Mouse (Mus musculus) limb, embryonic 10.5 days (tissue): ENCODE data around the gene Pdia3. TPM values are rescaled to one million over a fixed set of nuclear protein-coding genes. Genes with fewer than 3 reads are reported as not detected.
A peak's percentile ranks its signal among the peaks of the same experiment; 100 is the strongest.
"Not testable (repeated sequence)": the region's sequence is repeated elsewhere in the genome, so short reads cannot be mapped to it uniquely, and the experiment has no call there.

Source experiments
- DNase-seq: peaks from one replicate; pipeline ENCODE4 v3.0.0-alpha.2; 2017; ENCODE audit warnings: low spot score
- H3K27ac ChIP-seq: fragments of 300-500 bp; sonication (generic); 2 replicates; pipeline ENCODE4 v1.5.1; 2016; ENCODE audit warnings: mild to moderate bottlenecking
- H3K27me3 ChIP-seq: fragments of 300-500 bp; sonication (generic); 2 replicates; pipeline ENCODE4 v1.6.1; 2016; ENCODE audit warnings: low read depth, mild to moderate bottlenecking; ENCODE audit not compliant: poor library complexity, severe bottlenecking
- H3K36me3 ChIP-seq: fragments of 300-500 bp; sonication (generic); 2 replicates; pipeline ENCODE4 v1.6.1; 2016; ENCODE audit warnings: mild to moderate bottlenecking, moderate library complexity
- H3K4me1 ChIP-seq: fragments of 300-500 bp; sonication (generic); 2 replicates; pipeline ENCODE4 v1.6.1; 2016
- H3K4me3 ChIP-seq: fragments of 300-500 bp; sonication (generic); 2 replicates; pipeline ENCODE4 v1.5.1; 2016; ENCODE audit warnings: mild to moderate bottlenecking, moderate library complexity
- H3K9me3 ChIP-seq: fragments of 300-500 bp; sonication (generic); replicated peaks from 2 replicates; pipeline ENCODE4 v1.6.1; 2016; ENCODE audit warnings: mild to moderate bottlenecking
- WGBS: fragments of 180-500 bp; shearing (Covaris S2); methylation state at CpG from one replicate; pipeline ENCODE4 v1.1.7; 2016; 5-methylcytosine and 5-hydroxymethylcytosine counted together
- polyA plus RNA-seq: library from polyadenylated mRNA; unstranded; fragments of >200 nt; fragmentation: Nextera tagmentation; extraction: Ambion mirVana; gene quantifications from 2 replicates; pipeline ENCODE4 v1.2.1, GENCODE M21; 2016

Pdia3 gene
- polyA plus RNA-seq, 1 experiment from 2014 or later, result 646 TPM

GRCm38 (mm10) chr2:121447006-121447405 is 33.4 kb downstream of the Pdia3 start:
- Histone ChIP-seq H3K36me3 (peaks cover 17% of the 10 kb centered on the region), H3K27ac (no peak overlapping the region), H3K4me1 (peaks cover 36% of the 10 kb centered on the region), H3K9me3 (no peaks in the 10 kb centered on the region), H3K4me3 (no peak overlapping the region), H3K27me3 (peaks cover 20% of the 10 kb centered on the region)
- DNase-seq, result no peak
- WGBS, result 90% methylated on average over 3 of the region's 3 CpGs

GRCm38 (mm10) chr2:121448136-121448535 is 34.6 kb downstream of the Pdia3 start:
- no peaks in the 10 kb centered on the region for H3K9me3 ChIP-seq
- DNase-seq, result no peak
- WGBS, result 17% methylated on average over 9 of the region's 9 CpGs
- 0 out of 2 replicates have a peak, but pooled peaks cover 9% of the 10 kb centered on the region for H3K27me3 ChIP-seq
- H3K36me3 ChIP-seq, result peaks cover 28% of the 10 kb centered on the region
- peak overlapping the region; percentile 95 for H3K27ac ChIP-seq
- H3K4me3 ChIP-seq, result peak overlapping the region; percentile 100
- peaks cover 29% of the 10 kb centered on the region for H3K4me1 ChIP-seq

DNA sequence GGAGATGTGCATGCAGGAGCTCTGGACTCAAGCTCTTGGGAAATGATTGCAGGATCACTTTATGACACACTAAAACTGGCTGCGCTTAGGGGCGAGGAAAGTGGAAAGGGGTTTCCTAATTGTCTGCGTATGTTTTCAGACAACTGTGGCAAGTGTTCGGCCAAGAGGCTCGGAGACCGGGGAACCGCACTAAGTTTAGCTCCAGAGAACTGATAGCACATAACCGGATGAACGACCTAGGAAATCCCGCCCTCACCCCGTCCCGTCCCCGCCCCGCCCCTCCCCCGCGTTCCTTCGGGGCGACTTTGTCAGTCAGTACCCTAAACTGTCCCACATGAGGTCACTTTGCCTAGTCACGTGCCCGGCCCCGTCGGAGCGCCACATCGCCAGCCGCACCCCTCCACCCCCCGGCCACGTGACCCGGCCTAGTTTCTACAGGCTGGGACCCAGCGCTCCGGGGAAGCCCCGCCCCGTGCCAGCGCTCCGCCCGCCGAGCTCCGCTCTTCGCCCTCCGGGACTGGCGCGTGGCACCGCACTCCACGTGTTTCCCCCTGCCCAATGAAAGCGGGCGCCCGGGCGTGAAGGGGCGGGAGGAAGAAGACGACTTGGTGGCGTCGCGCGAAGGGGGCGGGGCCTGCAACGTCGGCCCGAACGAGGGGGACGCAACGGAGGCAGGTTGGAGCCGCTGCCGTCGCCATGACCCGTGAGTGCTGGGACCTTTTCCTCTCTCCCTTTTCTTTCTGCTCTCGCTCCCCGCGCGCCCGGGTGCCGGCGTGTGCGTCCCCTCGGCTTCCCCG is 35.4 kb downstream of the Pdia3 start, which contains the start of gene Serf2:
Gene Serf2, plus strand, starts transcription at position 457 of the 797 bp plus-strand sequence.
- 0 out of 2 replicates have a peak, but pooled peaks cover 5% of the 10 kb centered on the region for H3K27me3 ChIP-seq
- WGBS, result under 1% methylated on average over 74 of the region's 74 CpGs
- peak; percentile 100 for DNase-seq

DNA sequence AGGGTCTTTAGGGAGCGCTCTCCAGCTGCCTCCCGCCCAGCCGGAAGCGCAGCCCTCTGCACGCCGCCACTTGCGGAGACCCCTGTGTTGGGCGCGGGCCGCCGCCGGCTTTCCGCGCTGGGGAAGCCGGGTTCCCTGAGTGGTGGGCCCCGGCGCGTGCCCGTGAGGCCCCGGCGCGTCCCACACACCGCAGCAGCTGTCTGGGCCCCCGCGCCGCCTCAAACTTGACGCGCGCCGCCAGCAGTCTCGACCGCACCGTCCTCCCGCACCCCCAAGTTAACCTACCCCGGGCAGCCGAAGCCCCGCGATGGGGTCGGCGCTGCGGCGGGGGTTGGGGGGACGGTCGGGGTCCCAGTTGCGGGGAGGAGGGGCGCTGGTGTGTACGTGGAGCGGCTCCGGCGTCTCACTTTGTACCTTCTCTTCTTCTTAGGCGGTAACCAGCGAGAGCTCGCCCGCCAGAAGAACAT is 36.0 kb downstream of the Pdia3 start:
- Histone ChIP-seq H3K4me1 (peaks cover 26% of the 10 kb centered on the region), H3K27ac (peak overlapping the region; percentile 95), H3K36me3 (peaks cover 43% of the 10 kb centered on the region), H3K9me3 (no peaks in the 10 kb centered on the region), H3K4me3 (peak overlapping the region; percentile 100), H3K27me3 (no peaks in the 10 kb centered on the region)
- WGBS, result under 1% methylated on average over 53 of the region's 54 CpGs
- no peak for DNase-seq

More for the DNA sequence above, 35.4 kb downstream of the Pdia3 start, which contains the start of gene Serf2:
- H3K9me3 ChIP-seq, result no peaks in the 10 kb centered on the region
- peak within 1 kb of the TSS; percentile 95 for H3K27ac ChIP-seq
- H3K36me3 ChIP-seq, result peaks cover 36% of the 10 kb centered on the region
- H3K4me1 ChIP-seq, result peaks cover 26% of the 10 kb centered on the region
- peak within 1 kb of the TSS; percentile 100 for H3K4me3 ChIP-seq

DNA sequence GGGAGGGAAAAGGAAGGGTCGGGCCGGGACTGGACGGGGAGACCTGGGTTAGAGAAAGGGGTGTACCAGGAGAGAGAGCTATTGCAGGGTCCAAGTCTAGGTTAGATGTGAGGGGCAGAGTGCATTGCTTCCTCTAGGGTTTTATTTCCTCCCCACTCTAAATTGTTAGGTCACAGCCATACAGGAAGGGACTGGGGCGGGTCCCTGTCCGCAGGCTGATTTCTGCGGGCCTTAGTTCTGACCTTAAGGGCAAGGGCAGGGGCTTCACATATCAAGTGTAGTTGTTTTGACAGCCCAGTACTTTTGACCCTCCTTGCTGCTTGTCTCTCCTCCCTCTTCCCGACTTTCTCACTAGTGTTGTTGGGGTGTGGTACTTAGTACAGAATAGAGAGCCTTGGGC is 36.5 kb downstream of the Pdia3 start:
- Histone ChIP-seq H3K4me3 (peak overlapping the region; percentile 100), H3K27me3 (no peaks in the 10 kb centered on the region), H3K27ac (peak overlapping the region; percentile 95), H3K9me3 (no peaks in the 10 kb centered on the region), H3K36me3 (peaks cover 48% of the 10 kb centered on the region), H3K4me1 (peaks cover 26% of the 10 kb centered on the region)
- DNase-seq, result no peak
- 4% methylated on average over 7 of the region's 7 CpGs for WGBS

DNA sequence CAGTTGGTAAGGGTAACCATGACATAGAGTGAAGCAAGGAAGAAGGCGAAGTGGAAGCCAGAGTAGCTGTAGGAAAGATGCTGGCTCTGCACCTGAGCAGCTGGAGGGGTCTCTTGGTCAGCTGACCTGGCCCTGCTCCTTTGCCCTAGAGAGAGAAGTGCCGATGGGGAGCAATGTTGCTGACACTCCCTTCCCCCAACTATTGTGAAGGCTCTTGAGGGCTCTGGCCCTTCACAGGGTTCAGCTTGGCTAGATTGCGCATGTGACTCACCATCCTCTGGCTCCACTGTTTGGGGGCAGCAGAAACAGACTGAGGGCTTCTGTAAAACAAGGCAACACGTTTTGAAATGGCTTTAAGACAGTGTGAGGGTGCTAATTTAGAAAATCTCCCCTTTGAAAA is 38.8 kb downstream of the Pdia3 start:
- Histone ChIP-seq H3K4me3 (no peak overlapping the region), H3K27me3 (no peaks in the 10 kb centered on the region), H3K9me3 (no peaks in the 10 kb centered on the region), H3K4me1 (peaks cover 33% of the 10 kb centered on the region), H3K36me3 (peaks cover 53% of the 10 kb centered on the region), H3K27ac (no peak overlapping the region)
- 90% methylated on average over 4 of the region's 4 CpGs for WGBS
- DNase-seq, result no peak

GRCm38 (mm10) chr2:121452990-121453389 is 39.4 kb downstream of the Pdia3 start, which contains the start of gene Hypk:
TSS of gene Hypk (plus strand) at chr2:121453290.
- no peak for DNase-seq
- Histone ChIP-seq H3K36me3 (peaks cover 53% of the 10 kb centered on the region), H3K4me1 (peaks cover 34% of the 10 kb centered on the region), H3K27me3 (no peaks in the 10 kb centered on the region), H3K4me3 (no peak within 1 kb of the TSS), H3K9me3 (no peaks in the 10 kb centered on the region), H3K27ac (no peak within 1 kb of the TSS)
- WGBS, result 84% methylated on average over 4 of the region's 4 CpGs

- DNase-seq, result no peak
- 87% methylated on average over 6 of the region's 6 CpGs for WGBS
- no peak overlapping the region for H3K4me3 ChIP-seq
Observed at GRCm38 (mm10) chr2:121453917-121454316, 40.3 kb downstream of the Pdia3 start.

GRCm38 (mm10) chr2:121455534-121455933 is 42.0 kb downstream of the Pdia3 start:
- H3K27me3 ChIP-seq, result no peaks in the 10 kb centered on the region
- no peak overlapping the region for H3K4me3 ChIP-seq
- no peak overlapping the region for H3K27ac ChIP-seq
- WGBS, result 79% methylated on average over 5 of the region's 5 CpGs
- H3K4me1 ChIP-seq, result peaks cover 22% of the 10 kb centered on the region
- H3K9me3 ChIP-seq, result no peaks in the 10 kb centered on the region
- DNase-seq, result no peak
- peaks cover 69% of the 10 kb centered on the region for H3K36me3 ChIP-seq

More at GRCm38 (mm10) chr2:121453917-121454316, 40.3 kb downstream of the Pdia3 start:
- peaks cover 60% of the 10 kb centered on the region for H3K36me3 ChIP-seq
- no peak overlapping the region for H3K27ac ChIP-seq
- H3K9me3 ChIP-seq, result no peaks in the 10 kb centered on the region
- H3K4me1 ChIP-seq, result peaks cover 27% of the 10 kb centered on the region
- H3K27me3 ChIP-seq, result no peaks in the 10 kb centered on the region

DNA sequence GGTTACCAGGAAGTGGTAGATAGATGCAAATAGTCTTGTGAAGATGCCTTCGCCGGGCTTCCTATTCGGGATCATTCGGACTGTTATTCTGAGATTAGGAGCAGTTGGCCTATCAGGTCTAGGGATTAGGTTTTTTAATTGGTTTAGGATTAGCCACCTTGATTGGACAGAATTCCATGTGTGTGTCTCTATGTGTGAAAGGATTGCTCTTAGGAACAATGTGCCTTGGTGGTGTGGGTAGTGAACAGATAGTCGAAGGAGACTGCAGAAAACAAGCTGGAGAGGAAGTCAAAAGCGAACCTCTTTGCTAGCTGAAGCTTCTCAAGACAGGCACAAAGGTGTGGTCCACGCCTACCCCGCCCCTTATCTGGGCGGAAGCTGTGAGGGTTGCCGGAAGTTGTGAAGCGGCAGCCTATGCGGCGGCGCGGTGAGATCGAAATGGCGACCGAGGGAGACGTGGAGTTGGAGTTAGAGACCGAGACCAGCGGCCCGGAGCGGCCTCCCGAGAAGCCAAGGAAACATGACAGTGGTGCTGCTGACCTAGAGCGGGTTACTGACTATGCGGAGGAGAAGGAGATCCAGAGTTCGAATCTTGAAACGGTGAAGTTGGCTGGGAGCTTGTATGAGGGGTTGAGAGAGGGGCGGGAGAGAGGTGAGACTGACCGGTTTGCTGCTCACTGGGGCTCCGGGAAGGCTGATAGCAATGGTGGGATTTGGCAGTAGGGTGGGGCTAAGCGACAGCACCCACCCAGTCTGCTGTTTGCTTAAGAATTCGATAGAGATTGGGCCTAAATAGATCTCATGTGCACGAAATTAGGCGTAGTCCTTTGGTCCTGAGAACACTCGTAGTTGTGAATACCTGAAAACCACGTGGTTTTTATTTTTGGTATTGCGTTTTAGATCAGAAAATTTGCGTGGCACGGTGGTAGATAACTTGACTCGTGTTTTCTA is 43.4 kb downstream of the Pdia3 start, which contains the start of gene Serinc4:
Gene Serinc4, minus strand, starts transcription at position 90 of the 951 bp plus-strand sequence.
- H3K36me3 ChIP-seq, result peaks cover 66% of the 10 kb centered on the region
- H3K27ac ChIP-seq, result peak within 1 kb of the TSS; percentile 89
- peaks cover 17% of the 10 kb centered on the region for H3K4me1 ChIP-seq
- H3K27me3 ChIP-seq, result no peaks in the 10 kb centered on the region
- H3K9me3 ChIP-seq, result no peaks in the 10 kb centered on the region
- WGBS, result 5% methylated on average over 41 of the region's 41 CpGs
- H3K4me3 ChIP-seq, result peak within 1 kb of the TSS; percentile 90
- peak; percentile 90 for DNase-seq

DNA sequence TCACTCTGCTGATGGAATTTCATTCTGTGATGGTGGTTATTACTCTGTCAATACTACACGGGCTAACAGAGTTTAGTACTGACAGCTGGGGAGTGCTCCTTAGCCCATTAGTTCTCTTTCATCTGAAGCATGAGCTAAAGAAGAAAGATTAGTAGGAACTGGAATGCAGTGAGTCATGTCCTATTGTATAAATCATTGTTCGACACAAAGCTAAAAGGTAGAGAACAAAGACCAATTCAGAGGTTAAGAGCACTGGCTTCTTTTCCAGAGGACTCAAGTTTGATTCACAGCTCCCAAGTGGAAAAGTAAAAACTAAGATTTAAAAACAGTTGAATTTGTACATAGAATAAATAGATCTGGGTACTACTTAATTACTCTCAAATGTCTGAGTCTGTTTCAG is 46.5 kb downstream of the Pdia3 start:
- WGBS, result 69% methylated on average over 2 of the region's 2 CpGs
- DNase-seq, result no peak

GRCm38 (mm10) chr2:121468982-121469381 is 55.4 kb downstream of the Pdia3 start:
- H3K36me3 ChIP-seq, result peaks cover 16% of the 10 kb centered on the region
- 73% methylated on average over 4 of the region's 6 CpGs for WGBS
- not testable (repeated sequence) for H3K9me3 ChIP-seq, H3K27me3 ChIP-seq, H3K4me1 ChIP-seq, DNase-seq, H3K27ac ChIP-seq, H3K4me3 ChIP-seq

More for the DNA sequence above, 46.5 kb downstream of the Pdia3 start:
- no peak overlapping the region for H3K27ac ChIP-seq
- peaks cover 13% of the 10 kb centered on the region for H3K4me1 ChIP-seq
- H3K4me3 ChIP-seq, result no peak overlapping the region
- H3K9me3 ChIP-seq, result no peaks in the 10 kb centered on the region
- H3K27me3 ChIP-seq, result no peaks in the 10 kb centered on the region
- H3K36me3 ChIP-seq, result peaks cover 39% of the 10 kb centered on the region
